In genomic region chr1:62576939-62577590, GRCm38 (mm10) we compare ENCODE assay signal across 13 mouse cellular contexts.
"Had no signal": no experiment of that assay in that cellular context is flagged by ENCODE, and none has a peak within 500 bp of the region (broad histone marks: within the 10 kb centered on the region; RNA-seq: fewer than 3 reads in every experiment).

No protein-coding gene starts in this region.

- DNase-seq: kidney, adult 18-20 months; kidney, postnatal 10 days; kidney, postnatal 4 days; left cerebral cortex, postnatal 4 days; lung, adult 18-20 months; lung, postnatal 4 days; right cerebral cortex, postnatal 14 days; thymus, postnatal 4 days had no signal

- H3K9ac ChIP-seq: limb, embryonic 13.5 days; liver, embryonic 14.5 days; midbrain, embryonic 12.5 days had no signal

- ATAC-seq: lung, postnatal 0 days had no signal

- H3K36me3 ChIP-seq: limb, embryonic 13.5 days; midbrain, embryonic 12.5 days had no signal

- H3K4me3 ChIP-seq: layer of hippocampus, adult 2 months; limb, embryonic 13.5 days; midbrain, embryonic 12.5 days had no signal

- H3K9me3 ChIP-seq: limb, embryonic 13.5 days; midbrain, embryonic 12.5 days had no signal

- H3K27me3 ChIP-seq: limb, embryonic 13.5 days; midbrain, embryonic 12.5 days had no signal

- H3K4me2 ChIP-seq: limb, embryonic 13.5 days; midbrain, embryonic 12.5 days had no signal

- H3K27ac ChIP-seq: layer of hippocampus, adult 2 months; limb, embryonic 13.5 days; liver, embryonic 14.5 days; midbrain, embryonic 12.5 days had no signal
